Mouse (Mus musculus): ENCODE measurements around the gene 1110002E22Rik. TPM values are rescaled to one million over a fixed set of nuclear protein-coding genes. Genes with fewer than 3 reads are reported as not detected.

Gene 1110002E22Rik
- polyA plus RNA-seq, 1 experiment from 2014 or later: 7.5 TPM

GRCm38 (mm10) chr3:138119444-138120105, 54.7 kb downstream of the 1110002E22Rik start:
- no peak; the same call in 1 of the 2 replicates for ATAC-seq (ENCODE audit: low read depth)
- peak; percentile 53 for DNase-seq (ENCODE audit: low spot score)
- no peaks in the 10 kb centered on the region for H3K27me3 ChIP-seq (replicated peaks; ENCODE audit: control insufficient read depth, insufficient read depth, low read length)
- no peaks in the 10 kb centered on the region for H3K9me3 ChIP-seq (ENCODE audit: control insufficient read depth, low read length)
- H3K4me3 ChIP-seq (ENCODE audit: low read depth, low read length): no peak overlapping the region
- H3K4me2 ChIP-seq (ENCODE audit: low read depth, low read length): no peak overlapping the region
- no peak overlapping the region for H3K9ac ChIP-seq (ENCODE audit: low read depth, low read length)
- no peaks in the 10 kb centered on the region for H3K36me3 ChIP-seq (ENCODE audit: control insufficient read depth, insufficient read depth, low read length)
- no peaks in the 10 kb centered on the region for H3K4me1 ChIP-seq (ENCODE audit: control insufficient read depth, insufficient read depth, low read length)
- no peak overlapping the region for H3K27ac ChIP-seq (replicated peaks; ENCODE audit: low read depth, low read length)
- 83% methylated on average over 16 of the region's 16 CpGs for WGBS

GRCm38 (mm10) chr3:138121461-138121860, 56.6 kb downstream of the 1110002E22Rik start:
- Histone ChIP-seq H3K36me3 (ENCODE audit: control insufficient read depth, insufficient read depth, low read length) (no peaks in the 10 kb centered on the region), H3K4me1 (ENCODE audit: control insufficient read depth, insufficient read depth, low read length) (no peaks in the 10 kb centered on the region), H3K4me3 (ENCODE audit: low read depth, low read length) (no peak overlapping the region), H3K4me2 (ENCODE audit: low read depth, low read length) (no peak overlapping the region), H3K9me3 (ENCODE audit: control insufficient read depth, low read length) (no peaks in the 10 kb centered on the region), H3K9ac (ENCODE audit: low read depth, low read length) (no peak overlapping the region), H3K27me3 (replicated peaks; ENCODE audit: control insufficient read depth, insufficient read depth, low read length) (no peaks in the 10 kb centered on the region), H3K27ac (replicated peaks; ENCODE audit: low read depth, low read length) (no peak overlapping the region)
- DNase-seq (ENCODE audit: low spot score): no peak
- WGBS: 96% methylated on average over 2 of the region's 2 CpGs
- ATAC-seq (ENCODE audit: low read depth): no peak

- H3K36me3 ChIP-seq (ENCODE audit: control insufficient read depth, insufficient read depth, low read length): no peaks in the 10 kb centered on the region
- H3K4me3 ChIP-seq (ENCODE audit: low read depth, low read length): no peak overlapping the region
- H3K4me2 ChIP-seq (ENCODE audit: low read depth, low read length): no peak overlapping the region
- no peak overlapping the region for H3K27ac ChIP-seq (replicated peaks; ENCODE audit: low read depth, low read length)
- ATAC-seq (ENCODE audit: low read depth): no peak
- no peaks in the 10 kb centered on the region for H3K9me3 ChIP-seq (ENCODE audit: control insufficient read depth, low read length)
- WGBS: 74% methylated on average over 10 of the region's 10 CpGs
- no peak overlapping the region for H3K9ac ChIP-seq (ENCODE audit: low read depth, low read length)
- no peaks in the 10 kb centered on the region for H3K27me3 ChIP-seq (replicated peaks; ENCODE audit: control insufficient read depth, insufficient read depth, low read length)
- no peaks in the 10 kb centered on the region for H3K4me1 ChIP-seq (ENCODE audit: control insufficient read depth, insufficient read depth, low read length)
- no peak for DNase-seq (ENCODE audit: low spot score)
Observed at GRCm38 (mm10) chr3:138123842-138124241, 59.0 kb downstream of the 1110002E22Rik start.

GRCm38 (mm10) chr3:138129110-138129509, 64.3 kb downstream of the 1110002E22Rik start:
- WGBS: 98% methylated on average over 6 of the region's 6 CpGs
- H3K4me3 ChIP-seq (ENCODE audit: low read depth, low read length): no peak overlapping the region
- no peaks in the 10 kb centered on the region for H3K36me3 ChIP-seq (ENCODE audit: control insufficient read depth, insufficient read depth, low read length)
- H3K4me2 ChIP-seq (ENCODE audit: low read depth, low read length): no peak overlapping the region
- no peak overlapping the region for H3K9ac ChIP-seq (ENCODE audit: low read depth, low read length)
- no peaks in the 10 kb centered on the region for H3K4me1 ChIP-seq (ENCODE audit: control insufficient read depth, insufficient read depth, low read length)
- no peaks in the 10 kb centered on the region for H3K9me3 ChIP-seq (ENCODE audit: control insufficient read depth, low read length)
- DNase-seq (ENCODE audit: low spot score) (no peak), ATAC-seq (ENCODE audit: low read depth) (no peak)
- H3K27me3 ChIP-seq (replicated peaks; ENCODE audit: control insufficient read depth, insufficient read depth, low read length): no peaks in the 10 kb centered on the region
- no peak overlapping the region for H3K27ac ChIP-seq (replicated peaks; ENCODE audit: low read depth, low read length)

- Histone ChIP-seq H3K9ac (ENCODE audit: low read depth, low read length) (no peak overlapping the region), H3K4me3 (ENCODE audit: low read depth, low read length) (no peak overlapping the region), H3K4me2 (ENCODE audit: low read depth, low read length) (no peak overlapping the region), H3K27ac (replicated peaks; ENCODE audit: low read depth, low read length) (no peak overlapping the region), H3K36me3 (ENCODE audit: control insufficient read depth, insufficient read depth, low read length) (no peaks in the 10 kb centered on the region), H3K9me3 (ENCODE audit: control insufficient read depth, low read length) (no peaks in the 10 kb centered on the region), H3K4me1 (ENCODE audit: control insufficient read depth, insufficient read depth, low read length) (no peaks in the 10 kb centered on the region), H3K27me3 (replicated peaks; ENCODE audit: control insufficient read depth, insufficient read depth, low read length) (no peaks in the 10 kb centered on the region)
- DNase-seq (ENCODE audit: low spot score) (no peak), ATAC-seq (ENCODE audit: low read depth) (no peak; the same call in 1 of the 2 replicates)
- WGBS: 59% methylated on average over 1 of the region's 1 CpGs
Observed at GRCm38 (mm10) chr3:138130692-138131091, 65.8 kb downstream of the 1110002E22Rik start.

Other genes with a start within 250 kb of the 1110002E22Rik start
- gene H2afz, start 200.6 kb upstream of the 1110002E22Rik start, polyA plus RNA-seq (2014; fragmentation: Nextera tagmentation; extraction: Ambion mirVana): 1,328 and 1,383 TPM in 2 replicates
- gene Dnajb14, start 197.4 kb upstream of the 1110002E22Rik start, polyA plus RNA-seq (2014; fragmentation: Nextera tagmentation; extraction: Ambion mirVana): 12.0 and 13.5 TPM in 2 replicates
- gene Lamtor3, start 146.5 kb upstream of the 1110002E22Rik start, polyA plus RNA-seq (2014; fragmentation: Nextera tagmentation; extraction: Ambion mirVana): 108 and 112 TPM in 2 replicates
- 9.0 and 9.4 TPM in 2 replicates for gene Dapp1, start 83.5 kb upstream of the 1110002E22Rik start, polyA plus RNA-seq (2014; fragmentation: Nextera tagmentation; extraction: Ambion mirVana)
- 0.26 and 0.75 TPM in 2 replicates for gene Gm5105, start 2.3 kb downstream of the 1110002E22Rik start, polyA plus RNA-seq (2014; fragmentation: Nextera tagmentation; extraction: Ambion mirVana)
- gene Trmt10a, start 78.4 kb downstream of the 1110002E22Rik start, polyA plus RNA-seq (2014; fragmentation: Nextera tagmentation; extraction: Ambion mirVana): 10.7 and 11.2 TPM in 2 replicates
- gene Mttp, start 79.9 kb downstream of the 1110002E22Rik start, polyA plus RNA-seq (2014; fragmentation: Nextera tagmentation; extraction: Ambion mirVana): 6.3 TPM in 2 replicates
- gene 4930579F01Rik, start 128.8 kb downstream of the 1110002E22Rik start, polyA plus RNA-seq (2014; fragmentation: Nextera tagmentation; extraction: Ambion mirVana): 0.21 TPM in 1 of 2 replicates, not detected in the other
- 4.8 and 5.2 TPM in 2 replicates for gene Adh7, start 152.7 kb downstream of the 1110002E22Rik start, polyA plus RNA-seq (2014; fragmentation: Nextera tagmentation; extraction: Ambion mirVana)
- 24.2 and 25.6 TPM in 2 replicates for gene Adh1, start 195.9 kb downstream of the 1110002E22Rik start, polyA plus RNA-seq (2014; fragmentation: Nextera tagmentation; extraction: Ambion mirVana)
- gene Adh6a, start 248.2 kb downstream of the 1110002E22Rik start, polyA plus RNA-seq (2014; fragmentation: Nextera tagmentation; extraction: Ambion mirVana): 0.17 TPM in 1 of 2 replicates, not detected in the other

Data from embryonic facial prominence, embryonic 14.5 days (tissue).